Mouse (Mus musculus): ENCODE data around the gene Tmed4.

The Tmed4 gene

GRCm38 (mm10) chr11:6274387-6275093 lies at the start of gene Tmed4:
TSS of gene Tmed4 (minus strand) at chr11:6274870.
- DNase-seq (ENCODE audit: low read depth), result peak; percentile 98

DNA sequence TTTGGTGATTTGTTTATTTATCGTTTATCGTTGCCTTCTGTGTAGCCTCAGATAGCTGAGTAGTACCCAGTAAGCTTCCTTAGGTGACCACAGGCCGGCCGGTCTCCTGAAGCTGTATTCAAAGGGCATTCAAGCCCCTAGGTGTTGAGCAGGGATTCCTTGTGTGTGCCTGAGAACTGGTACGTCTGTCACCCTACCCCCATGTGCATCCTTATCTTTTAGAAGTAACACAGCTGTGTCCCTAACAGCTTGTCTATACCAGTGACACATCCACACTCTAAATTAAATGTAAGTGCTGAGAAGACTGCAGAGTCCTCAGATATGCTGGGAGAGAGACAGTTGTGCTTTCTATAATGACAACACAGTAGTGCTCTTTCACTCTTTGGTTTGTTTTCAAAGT lies 48.7 kb upstream of the Tmed4 start:
- no peak for DNase-seq (ENCODE audit: low read depth)

DNA sequence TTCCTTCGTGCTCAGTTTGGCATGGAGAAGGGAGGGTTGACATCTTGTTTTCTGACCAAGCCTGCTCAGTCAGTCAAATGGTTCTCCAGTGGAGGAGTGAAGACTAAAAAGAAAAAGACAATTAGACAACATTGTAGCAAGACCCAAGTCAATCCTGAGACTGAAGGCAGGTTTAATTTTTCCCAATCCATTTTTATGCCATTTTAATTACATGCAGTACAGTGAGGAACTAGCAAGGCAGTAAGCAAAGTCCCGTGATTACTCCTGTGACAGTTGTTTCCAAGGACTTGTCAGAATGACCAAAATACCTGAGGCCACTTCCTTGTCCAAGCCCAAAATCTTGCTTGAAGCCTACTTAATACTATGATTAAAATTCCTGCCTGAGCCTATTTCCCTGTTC lies 47.4 kb upstream of the Tmed4 start:
- DNase-seq (ENCODE audit: low read depth), result no peak

DNA sequence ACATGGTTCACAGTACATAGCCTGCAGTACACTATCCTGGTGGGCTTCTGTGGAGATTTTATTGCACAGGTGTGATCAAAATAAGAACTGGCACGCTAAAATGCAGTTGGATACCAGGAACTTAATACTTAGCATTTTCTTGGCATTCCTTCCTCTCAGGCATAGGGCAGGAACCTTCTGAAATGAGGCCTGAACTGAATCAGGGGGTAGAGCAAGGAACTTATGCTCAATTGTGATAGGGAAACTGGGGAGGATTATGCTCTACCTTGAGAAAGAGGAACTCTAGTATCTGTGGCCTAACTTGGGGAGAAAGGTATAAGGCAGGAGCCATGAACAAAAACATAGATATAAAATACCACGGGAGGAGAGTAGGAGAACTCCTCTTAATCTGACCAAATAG lies 44.7 kb upstream of the Tmed4 start:
- no peak for DNase-seq (ENCODE audit: low read depth)

GRCm38 (mm10) chr11:6318559-6318958 lies 43.9 kb upstream of the Tmed4 start:
- DNase-seq (ENCODE audit: low read depth), result no peak

DNA sequence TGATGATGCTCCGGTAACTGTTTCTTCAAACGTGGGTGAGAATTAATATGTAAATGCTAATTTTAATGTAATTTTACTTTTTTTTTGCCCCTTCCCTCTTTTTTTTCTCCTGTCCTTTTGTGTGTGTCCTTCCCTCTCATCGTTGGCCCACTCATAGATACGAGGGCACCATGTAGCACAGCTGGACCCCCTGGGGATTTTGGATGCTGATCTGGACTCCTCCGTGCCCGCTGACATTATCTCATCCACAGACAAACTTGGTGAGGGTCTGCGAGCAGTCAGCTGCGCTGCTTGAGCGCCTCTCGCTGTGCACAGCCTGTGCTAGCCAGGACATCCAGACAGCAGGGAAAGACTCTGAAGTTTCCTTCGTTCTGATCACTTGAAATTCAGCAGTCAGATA lies 42.2 kb upstream of the Tmed4 start:
- DNase-seq (ENCODE audit: low read depth), result no peak

- no peak for DNase-seq (ENCODE audit: low read depth)
Measured at GRCm38 (mm10) chr11:6313874-6314406, 39.3 kb upstream of the Tmed4 start.

- no peak for DNase-seq (ENCODE audit: low read depth)
Measured at GRCm38 (mm10) chr11:6308181-6308580, 33.5 kb upstream of the Tmed4 start.

DNA sequence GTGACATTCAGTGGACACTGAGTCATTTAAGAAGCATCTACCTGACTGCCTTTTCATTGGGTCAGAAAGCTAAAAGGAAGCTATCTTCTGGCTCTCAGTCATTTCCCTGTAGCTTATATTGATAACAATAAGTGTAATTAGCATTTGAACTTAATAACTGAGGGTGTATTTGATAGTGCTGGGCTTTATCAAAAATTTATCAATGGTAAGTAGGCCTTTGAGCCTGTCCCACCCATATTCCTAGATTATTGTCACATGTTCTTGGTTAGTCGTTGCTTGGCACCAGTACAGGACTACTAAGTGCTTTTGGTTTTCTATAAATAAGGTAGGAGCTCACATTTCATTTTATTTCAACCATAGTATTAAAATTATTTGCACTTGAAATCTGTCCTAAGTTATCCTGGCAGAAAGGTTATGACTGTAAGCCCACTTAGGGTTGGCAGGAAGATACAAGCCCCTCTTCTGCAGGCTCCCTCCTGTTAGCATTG lies 31.3 kb upstream of the Tmed4 start:
- DNase-seq (ENCODE audit: low read depth), result no peak

DNA sequence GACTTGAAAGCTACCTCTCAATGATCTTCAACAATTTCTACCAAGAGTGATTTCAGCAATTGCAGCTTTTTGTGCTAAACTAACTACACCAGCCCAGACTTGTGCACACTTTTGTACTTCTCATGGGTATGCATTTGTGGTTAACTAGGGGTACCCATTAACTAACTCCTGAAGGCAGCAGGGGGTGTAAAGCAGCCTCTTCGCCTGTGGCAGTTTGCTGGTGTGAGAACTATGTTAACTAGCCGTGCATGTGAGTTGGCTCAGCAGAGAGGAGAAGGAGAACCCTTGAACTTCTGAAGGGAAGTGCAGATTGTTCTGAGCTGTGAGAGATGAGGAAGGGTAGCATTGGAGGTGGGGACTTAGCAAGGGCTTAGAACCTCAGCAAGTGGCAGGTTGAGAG lies 28.1 kb upstream of the Tmed4 start:
- DNase-seq (ENCODE audit: low read depth), result no peak

GRCm38 (mm10) chr11:6299435-6299834 lies 24.8 kb upstream of the Tmed4 start:
- no peak for DNase-seq (ENCODE audit: low read depth)

DNA sequence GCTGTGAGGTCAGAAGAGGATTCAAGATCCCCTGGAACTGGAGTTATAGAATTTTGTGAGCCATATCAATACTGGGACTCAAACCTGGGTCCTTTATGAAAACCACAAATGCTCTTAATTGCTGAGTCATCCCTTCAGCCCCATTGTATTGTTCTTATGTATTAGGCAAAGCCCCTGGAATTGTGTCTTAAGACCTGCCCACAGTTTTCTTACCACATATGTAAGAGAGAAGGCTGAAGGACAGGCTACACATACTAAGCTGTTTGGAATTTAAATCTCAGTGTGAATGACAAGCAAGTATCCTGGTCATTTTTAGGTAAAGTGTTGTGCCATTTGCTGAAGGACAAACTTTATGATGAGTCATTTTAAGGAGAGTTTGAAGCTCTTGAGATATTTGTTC lies 21.4 kb upstream of the Tmed4 start:
- DNase-seq (ENCODE audit: low read depth), result no peak

DNA sequence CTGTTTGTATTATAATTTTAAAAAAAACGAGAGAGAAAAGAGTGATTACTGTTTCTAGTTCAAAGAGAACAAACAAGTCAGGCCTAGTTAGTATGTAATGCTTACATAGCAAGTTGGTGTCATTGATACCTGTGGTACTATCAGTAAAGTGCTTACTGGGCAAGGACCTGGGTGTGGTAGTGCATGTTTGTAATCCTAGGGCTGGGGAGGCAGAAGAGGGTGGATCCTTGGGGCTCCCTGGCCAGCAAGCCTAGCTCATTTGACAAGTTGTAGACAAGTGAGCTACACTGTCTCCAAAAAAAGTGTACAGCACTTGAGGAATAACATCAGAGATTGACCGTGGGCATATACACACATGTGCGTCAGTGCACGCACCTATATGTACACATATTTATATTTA lies 20.0 kb upstream of the Tmed4 start:
- DNase-seq (ENCODE audit: low read depth), result no peak

DNA sequence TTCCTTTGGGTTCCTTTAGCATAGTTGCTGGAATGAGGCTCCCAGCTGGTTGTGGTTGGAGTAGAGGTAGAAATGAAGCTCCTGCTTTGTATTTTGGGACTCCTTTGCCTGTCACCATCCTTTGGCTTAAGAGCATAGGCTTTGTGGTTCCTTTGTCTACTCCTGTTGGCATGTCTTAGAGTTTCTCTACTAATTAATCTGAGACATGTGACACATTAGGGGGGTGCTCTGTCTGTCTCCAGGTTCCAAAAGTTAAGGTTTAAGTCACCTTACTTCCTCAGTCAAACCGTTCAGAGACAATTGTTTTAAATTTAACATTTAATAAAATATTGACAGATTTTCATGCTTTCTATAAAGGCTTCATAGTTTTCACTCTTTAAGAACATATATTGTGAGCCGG lies 18.9 kb upstream of the Tmed4 start:
- DNase-seq (ENCODE audit: low read depth), result no peak

DNA sequence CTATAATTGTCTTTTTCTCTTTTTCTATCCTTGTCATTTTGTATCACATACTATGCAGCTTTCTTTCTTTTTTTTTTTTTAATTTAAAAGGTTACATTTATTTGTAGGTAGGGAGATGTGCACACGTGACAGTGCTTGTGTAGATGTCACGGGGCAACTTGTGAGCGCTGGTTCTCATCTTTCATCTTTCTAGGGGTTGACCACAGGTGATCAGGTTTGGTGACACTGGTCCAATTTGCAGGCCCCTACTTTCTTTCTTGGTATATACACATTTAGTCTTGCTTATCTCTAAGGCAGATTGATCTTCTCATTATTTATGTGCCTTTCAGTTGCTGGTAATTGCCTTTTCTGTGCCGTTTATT lies 18.3 kb upstream of the Tmed4 start:
- no peak for DNase-seq (ENCODE audit: low read depth)

DNA sequence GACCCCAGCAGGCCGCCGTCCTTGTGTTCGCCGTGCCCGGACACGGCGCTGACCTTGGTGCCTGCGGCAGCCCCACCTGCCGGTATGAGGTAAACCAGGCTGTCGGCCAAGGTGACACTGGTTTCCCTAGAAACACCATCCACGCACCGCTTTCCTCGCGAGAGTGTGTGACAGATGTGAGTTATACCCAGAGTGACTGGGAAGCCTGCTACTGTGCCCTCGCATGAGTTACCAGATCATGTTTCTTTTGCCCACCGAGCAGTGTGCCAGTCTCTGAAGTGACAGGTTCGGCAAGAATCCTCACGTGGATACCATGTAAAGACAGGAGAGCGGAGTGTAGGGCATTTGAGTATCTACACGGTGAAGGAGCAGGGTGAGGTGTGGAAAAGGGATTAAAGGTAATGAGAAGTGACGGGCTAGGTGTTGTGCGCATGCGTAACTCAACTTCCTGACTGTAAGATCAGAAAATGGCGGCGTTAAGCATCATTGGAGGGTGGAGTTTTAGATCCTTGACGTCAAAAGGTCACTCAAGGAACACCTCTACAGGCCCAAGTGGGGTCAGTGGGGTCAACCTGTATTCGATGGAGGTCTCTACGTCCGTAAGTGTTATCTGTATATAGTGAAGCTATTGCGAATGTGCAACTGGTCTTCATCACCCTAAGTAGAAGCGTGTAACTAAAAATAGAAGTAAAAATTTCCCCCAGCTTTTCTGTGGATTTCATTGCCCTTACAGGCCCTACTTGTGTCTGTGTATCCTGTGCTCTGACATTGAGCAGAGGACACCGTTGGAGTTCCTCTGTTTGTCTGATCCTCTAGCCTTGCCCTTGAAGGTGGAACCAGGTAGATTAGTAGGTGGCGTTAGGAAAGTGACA lies 17.7 kb upstream of the Tmed4 start:
- peak; percentile 75 for DNase-seq (ENCODE audit: low read depth)

GRCm38 (mm10) chr11:6291401-6292115 lies 16.9 kb upstream of the Tmed4 start, which contains the start of gene Ogdh:
TSS of gene Ogdh (plus strand) at chr11:6291633.
- DNase-seq (ENCODE audit: low read depth), result peak; percentile 99

DNA sequence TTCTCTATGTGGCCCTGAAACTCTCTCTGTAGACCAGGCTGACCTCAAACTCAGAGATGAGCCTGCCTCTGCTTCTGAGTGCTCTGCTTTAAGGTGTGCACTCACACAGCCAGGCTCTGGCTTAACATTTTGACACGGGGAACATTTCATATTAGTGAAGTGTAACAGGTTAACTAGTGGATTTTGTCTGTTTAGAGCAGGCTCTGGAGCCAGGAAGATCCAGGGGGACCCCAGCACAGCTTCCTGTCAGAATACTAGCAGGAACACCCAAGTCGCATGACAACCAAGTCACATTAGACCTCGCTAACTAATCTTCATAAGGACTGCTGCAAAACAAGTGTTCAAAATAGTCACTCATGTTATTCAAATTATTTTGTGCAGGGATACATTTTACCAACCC lies 16.2 kb upstream of the Tmed4 start:
- DNase-seq (ENCODE audit: low read depth), result no peak

GRCm38 (mm10) chr11:6290138-6290537 lies 15.5 kb upstream of the Tmed4 start:
- no peak for DNase-seq (ENCODE audit: low read depth)

DNA sequence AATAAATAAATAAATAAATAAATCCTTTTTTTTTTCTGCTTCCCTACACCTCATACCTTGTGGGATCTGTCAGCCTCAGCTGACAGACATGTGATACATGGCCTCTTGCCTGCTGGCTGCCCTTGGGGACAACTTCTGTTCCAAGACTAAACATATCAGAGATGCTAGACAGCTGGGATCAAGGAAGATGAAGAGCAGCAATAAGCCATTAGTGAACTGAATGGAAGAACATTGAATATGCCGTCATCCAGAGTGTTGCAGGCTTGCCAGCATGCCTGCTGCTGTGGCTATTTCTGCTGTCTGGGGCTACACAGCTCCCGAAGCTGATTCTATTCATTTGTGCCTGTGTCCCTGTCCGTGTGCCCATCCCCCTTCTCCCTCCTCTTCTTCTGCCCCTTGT lies 8.3 kb upstream of the Tmed4 start:
- DNase-seq (ENCODE audit: low read depth), result no peak

- no peak for DNase-seq (ENCODE audit: low read depth)
Measured at GRCm38 (mm10) chr11:6276466-6276865, 1.8 kb upstream of the Tmed4 start.

- DNase-seq (ENCODE audit: low read depth), result no peak
Measured at GRCm38 (mm10) chr11:6275094-6275484, 419 bp upstream of the Tmed4 start.
